Mouse (Mus musculus) lung, adult 2 months (tissue): ENCODE measurements around the gene Akap6.

Experiments
- CTCF ChIP-seq: fragments of 200-500 bp; IDR thresholded peaks from 2 replicates; pipeline ENCODE4 v1.5.1; 2011; ENCODE audit warnings: mild to moderate bottlenecking, low read length, control low read depth; ENCODE audit not compliant: insufficient read depth
- POLR2A ChIP-seq: fragments of 200-500 bp; IDR thresholded peaks from 2 replicates; pipeline ENCODE4 v1.6.1; 2011; ENCODE audit warnings: low read depth, mild to moderate bottlenecking, control low read depth, low read length, borderline replicate concordance; ENCODE audit errors: extremely low read depth

DNA sequence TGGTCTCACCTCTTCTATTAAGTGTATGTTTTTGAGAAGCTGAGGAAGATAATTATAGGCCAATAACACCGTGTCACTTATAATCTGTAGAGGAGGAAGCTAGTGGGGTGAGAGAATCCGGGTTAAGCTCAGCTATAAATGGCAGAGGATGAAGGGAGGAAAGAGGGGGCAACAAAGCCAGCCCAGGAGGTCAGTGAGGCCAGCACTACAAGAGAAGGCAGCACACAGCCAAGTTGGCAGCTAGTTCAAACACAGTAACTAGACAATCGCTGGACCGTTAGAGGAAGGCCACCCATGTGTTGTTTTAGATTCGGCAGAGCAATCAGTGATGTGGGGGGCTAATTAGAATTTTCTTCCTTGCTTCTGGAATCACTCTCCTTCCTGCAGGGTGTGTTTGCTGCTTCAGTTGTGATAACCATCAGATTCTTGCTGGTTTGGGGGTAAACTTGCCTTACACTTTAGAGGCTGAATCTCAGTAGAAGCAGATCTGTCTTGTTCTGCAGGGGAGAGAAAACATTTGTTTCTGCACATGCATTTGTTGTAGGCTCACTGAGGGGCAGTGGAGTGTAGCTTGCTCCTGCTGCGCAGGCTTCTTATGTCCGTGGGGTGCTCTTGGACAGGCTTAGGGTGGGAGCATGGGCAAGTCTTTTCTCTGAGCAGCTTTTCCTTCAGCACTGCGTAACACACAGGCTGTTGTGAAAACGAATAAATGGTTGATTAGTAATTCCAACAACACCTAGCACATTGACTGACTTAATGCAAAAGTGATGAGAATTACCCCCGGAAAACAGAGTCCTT is 27.4 kb downstream of the Akap6 start:
- TF ChIP-seq POLR2A = no peak
- no peak for TF ChIP-seq CTCF
